Mouse (Mus musculus): ENCODE measurements around the gene Asap2. TPM values are rescaled to one million over a fixed set of nuclear protein-coding genes. Genes with fewer than 3 reads are reported as not detected.

Gene Asap2
- polyA plus RNA-seq, 1 experiment from 2014 or later = 8.3 TPM

GRCm38 (mm10) chr12:21128930-21129869 lies 138.9 kb downstream of the Asap2 start:
- peaks cover 14% of the 10 kb centered on the region for H3K4me1 ChIP-seq (replicated peaks; ENCODE audit: control insufficient read depth, insufficient read depth, low read length)

GRCm38 (mm10) chr12:21130274-21130823 lies 140.1 kb downstream of the Asap2 start:
- no peak for ATAC-seq (ENCODE audit: low read depth)
- Histone ChIP-seq H3K4me2 (ENCODE audit: low read depth, low read length) (no peak overlapping the region), H3K36me3 (ENCODE audit: control insufficient read depth, insufficient read depth, low read length) (no peaks in the 10 kb centered on the region), H3K27ac (ENCODE audit: low read length) (no peak overlapping the region), H3K9me3 (ENCODE audit: control insufficient read depth, low read length) (no peaks in the 10 kb centered on the region), H3K27me3 (ENCODE audit: control insufficient read depth, insufficient read depth, low read depth, low read length) (no peaks in the 10 kb centered on the region), H3K4me3 (ENCODE audit: low read length) (no peak overlapping the region), H3K9ac (ENCODE audit: low read length) (no peak overlapping the region), H3K4me1 (replicated peaks; ENCODE audit: control insufficient read depth, insufficient read depth, low read length) (peaks cover 19% of the 10 kb centered on the region)
- WGBS = 69% methylated on average over 10 of the region's 10 CpGs

More at GRCm38 (mm10) chr12:21128930-21129869, 138.9 kb downstream of the Asap2 start:
- Histone ChIP-seq H3K27me3 (ENCODE audit: control insufficient read depth, insufficient read depth, low read depth, low read length) (no peaks in the 10 kb centered on the region), H3K36me3 (ENCODE audit: control insufficient read depth, insufficient read depth, low read length) (no peaks in the 10 kb centered on the region), H3K9ac (ENCODE audit: low read length) (no peak overlapping the region), H3K27ac (ENCODE audit: low read length) (peak overlapping the region; percentile 23; the same call in 1 of the 2 replicates), H3K9me3 (ENCODE audit: control insufficient read depth, low read length) (no peaks in the 10 kb centered on the region), H3K4me2 (ENCODE audit: low read depth, low read length) (no peak overlapping the region), H3K4me3 (ENCODE audit: low read length) (no peak overlapping the region)
- 62% methylated on average over 9 of the region's 9 CpGs for WGBS
- peak; percentile 42; the same call in 1 of the 2 replicates for ATAC-seq (ENCODE audit: low read depth)

GRCm38 (mm10) chr12:21132537-21132936 lies 142.3 kb downstream of the Asap2 start:
- H3K4me1 ChIP-seq (replicated peaks; ENCODE audit: control insufficient read depth, insufficient read depth, low read length) = peaks cover 32% of the 10 kb centered on the region
- no peak for ATAC-seq (ENCODE audit: low read depth)
- peak overlapping the region; percentile 21 for H3K27ac ChIP-seq (ENCODE audit: low read length)
- no peaks in the 10 kb centered on the region for H3K27me3 ChIP-seq (ENCODE audit: control insufficient read depth, insufficient read depth, low read depth, low read length)
- no peak overlapping the region for H3K9ac ChIP-seq (ENCODE audit: low read length)
- no peak overlapping the region for H3K4me3 ChIP-seq (ENCODE audit: low read length)
- H3K4me2 ChIP-seq (ENCODE audit: low read depth, low read length) = no peak overlapping the region
- H3K36me3 ChIP-seq (ENCODE audit: control insufficient read depth, insufficient read depth, low read length) = no peaks in the 10 kb centered on the region
- H3K9me3 ChIP-seq (ENCODE audit: control insufficient read depth, low read length) = no peaks in the 10 kb centered on the region
- 25% methylated on average over 10 of the region's 10 CpGs for WGBS

- Histone ChIP-seq H3K4me2 (ENCODE audit: low read depth, low read length) (no peak overlapping the region), H3K9ac (ENCODE audit: low read length) (no peak overlapping the region), H3K4me1 (replicated peaks; ENCODE audit: control insufficient read depth, insufficient read depth, low read length) (peaks cover 28% of the 10 kb centered on the region)
Measured at GRCm38 (mm10) chr12:21133031-21133430, 142.8 kb downstream of the Asap2 start.

GRCm38 (mm10) chr12:21133972-21134859 lies 144.0 kb downstream of the Asap2 start:
- Histone ChIP-seq H3K4me1 (replicated peaks; ENCODE audit: control insufficient read depth, insufficient read depth, low read length) (peaks cover 26% of the 10 kb centered on the region), H3K4me2 (ENCODE audit: low read depth, low read length) (no peak overlapping the region), H3K27me3 (ENCODE audit: control insufficient read depth, insufficient read depth, low read depth, low read length) (no peaks in the 10 kb centered on the region), H3K27ac (ENCODE audit: low read length) (peak overlapping the region; percentile 12; the same call in 1 of the 2 replicates), H3K9ac (ENCODE audit: low read length) (no peak overlapping the region), H3K4me3 (ENCODE audit: low read length) (no peak overlapping the region), H3K36me3 (ENCODE audit: control insufficient read depth, insufficient read depth, low read length) (no peaks in the 10 kb centered on the region), H3K9me3 (ENCODE audit: control insufficient read depth, low read length) (no peaks in the 10 kb centered on the region)
- no peak for ATAC-seq (ENCODE audit: low read depth)
- WGBS = 50% methylated on average over 17 of the region's 17 CpGs

More at GRCm38 (mm10) chr12:21133031-21133430, 142.8 kb downstream of the Asap2 start:
- H3K9me3 ChIP-seq (ENCODE audit: control insufficient read depth, low read length) = no peaks in the 10 kb centered on the region
- H3K36me3 ChIP-seq (ENCODE audit: control insufficient read depth, insufficient read depth, low read length) = no peaks in the 10 kb centered on the region
- H3K4me3 ChIP-seq (ENCODE audit: low read length) = no peak overlapping the region
- peak overlapping the region; percentile 1; the same call in 1 of the 2 replicates for H3K27ac ChIP-seq (ENCODE audit: low read length)
- WGBS = 68% methylated on average over 4 of the region's 4 CpGs
- no peaks in the 10 kb centered on the region for H3K27me3 ChIP-seq (ENCODE audit: control insufficient read depth, insufficient read depth, low read depth, low read length)
- no peak for ATAC-seq (ENCODE audit: low read depth)

- H3K27me3 ChIP-seq (ENCODE audit: control insufficient read depth, insufficient read depth, low read depth, low read length) = no peaks in the 10 kb centered on the region
- no peak overlapping the region for H3K4me2 ChIP-seq (ENCODE audit: low read depth, low read length)
- ATAC-seq (ENCODE audit: low read depth) = peak; percentile 81
- H3K4me3 ChIP-seq (ENCODE audit: low read length) = no peak overlapping the region
- peak overlapping the region; percentile 82 for H3K27ac ChIP-seq (ENCODE audit: low read length)
- peaks cover 26% of the 10 kb centered on the region for H3K4me1 ChIP-seq (replicated peaks; ENCODE audit: control insufficient read depth, insufficient read depth, low read length)
- H3K9me3 ChIP-seq (ENCODE audit: control insufficient read depth, low read length) = no peaks in the 10 kb centered on the region
- WGBS = 34% methylated on average over 8 of the region's 8 CpGs
- no peaks in the 10 kb centered on the region for H3K36me3 ChIP-seq (ENCODE audit: control insufficient read depth, insufficient read depth, low read length)
- no peak overlapping the region for H3K9ac ChIP-seq (ENCODE audit: low read length)
Measured at GRCm38 (mm10) chr12:21135651-21136461, 145.6 kb downstream of the Asap2 start.

GRCm38 (mm10) chr12:21136462-21136751 lies 146.1 kb downstream of the Asap2 start:
- Histone ChIP-seq H3K9ac (ENCODE audit: low read length) (no peak overlapping the region), H3K27ac (ENCODE audit: low read length) (peak overlapping the region; percentile 76), H3K4me3 (ENCODE audit: low read length) (no peak overlapping the region), H3K36me3 (ENCODE audit: control insufficient read depth, insufficient read depth, low read length) (no peaks in the 10 kb centered on the region), H3K4me1 (replicated peaks; ENCODE audit: control insufficient read depth, insufficient read depth, low read length) (peaks cover 26% of the 10 kb centered on the region), H3K27me3 (ENCODE audit: control insufficient read depth, insufficient read depth, low read depth, low read length) (no peaks in the 10 kb centered on the region), H3K9me3 (ENCODE audit: control insufficient read depth, low read length) (no peaks in the 10 kb centered on the region), H3K4me2 (ENCODE audit: low read depth, low read length) (no peak overlapping the region)
- WGBS = 44% methylated on average over 2 of the region's 2 CpGs
- peak; percentile 24; the same call in 1 of the 2 replicates for ATAC-seq (ENCODE audit: low read depth)

- H3K27ac ChIP-seq (ENCODE audit: low read length) = no peak overlapping the region
- no peaks in the 10 kb centered on the region for H3K9me3 ChIP-seq (ENCODE audit: control insufficient read depth, low read length)
- H3K4me2 ChIP-seq (ENCODE audit: low read depth, low read length) = no peak overlapping the region
- no peaks in the 10 kb centered on the region for H3K27me3 ChIP-seq (ENCODE audit: control insufficient read depth, insufficient read depth, low read depth, low read length)
- H3K36me3 ChIP-seq (ENCODE audit: control insufficient read depth, insufficient read depth, low read length) = no peaks in the 10 kb centered on the region
- WGBS = 47% methylated on average over 4 of the region's 4 CpGs
- peaks cover 18% of the 10 kb centered on the region for H3K4me1 ChIP-seq (replicated peaks; ENCODE audit: control insufficient read depth, insufficient read depth, low read length)
- no peak overlapping the region for H3K4me3 ChIP-seq (ENCODE audit: low read length)
- ATAC-seq (ENCODE audit: low read depth) = no peak
- H3K9ac ChIP-seq (ENCODE audit: low read length) = no peak overlapping the region
Measured at GRCm38 (mm10) chr12:21139560-21139959, 149.3 kb downstream of the Asap2 start.
